Mouse (Mus musculus) spleen, postnatal 0 days (tissue): ENCODE measurements around the gene Arih2. TPM values are rescaled to one million over a fixed set of nuclear protein-coding genes. Genes with fewer than 3 reads are reported as not detected.

Experiments
- microRNA counts: library from miRNA; unstranded; fragments of <30 nt; microRNA quantifications from one replicate; lab custom pipeline; 2015
- polyA plus RNA-seq: library from polyadenylated mRNA; unstranded; fragments of >200 nt; fragmentation: Nextera tagmentation; extraction: Ambion mirVana; gene quantifications from 2 replicates; pipeline ENCODE4 v1.2.1, GENCODE M21; 2015

Arih2 gene
- polyA plus RNA-seq = 29.6 and 33.5 TPM in 2 replicates

GRCm38 (mm10) chr9:108648611-108649560, at the start of gene Arih2:
Gene Arih2, minus strand, starts transcription at chr9:108649386.

GRCm38 (mm10) chr9:108689106-108689505, 39.9 kb upstream of the Arih2 start, which contains the start of gene Prkar2a:
Gene Prkar2a, plus strand, starts transcription at chr9:108689314.

DNA sequence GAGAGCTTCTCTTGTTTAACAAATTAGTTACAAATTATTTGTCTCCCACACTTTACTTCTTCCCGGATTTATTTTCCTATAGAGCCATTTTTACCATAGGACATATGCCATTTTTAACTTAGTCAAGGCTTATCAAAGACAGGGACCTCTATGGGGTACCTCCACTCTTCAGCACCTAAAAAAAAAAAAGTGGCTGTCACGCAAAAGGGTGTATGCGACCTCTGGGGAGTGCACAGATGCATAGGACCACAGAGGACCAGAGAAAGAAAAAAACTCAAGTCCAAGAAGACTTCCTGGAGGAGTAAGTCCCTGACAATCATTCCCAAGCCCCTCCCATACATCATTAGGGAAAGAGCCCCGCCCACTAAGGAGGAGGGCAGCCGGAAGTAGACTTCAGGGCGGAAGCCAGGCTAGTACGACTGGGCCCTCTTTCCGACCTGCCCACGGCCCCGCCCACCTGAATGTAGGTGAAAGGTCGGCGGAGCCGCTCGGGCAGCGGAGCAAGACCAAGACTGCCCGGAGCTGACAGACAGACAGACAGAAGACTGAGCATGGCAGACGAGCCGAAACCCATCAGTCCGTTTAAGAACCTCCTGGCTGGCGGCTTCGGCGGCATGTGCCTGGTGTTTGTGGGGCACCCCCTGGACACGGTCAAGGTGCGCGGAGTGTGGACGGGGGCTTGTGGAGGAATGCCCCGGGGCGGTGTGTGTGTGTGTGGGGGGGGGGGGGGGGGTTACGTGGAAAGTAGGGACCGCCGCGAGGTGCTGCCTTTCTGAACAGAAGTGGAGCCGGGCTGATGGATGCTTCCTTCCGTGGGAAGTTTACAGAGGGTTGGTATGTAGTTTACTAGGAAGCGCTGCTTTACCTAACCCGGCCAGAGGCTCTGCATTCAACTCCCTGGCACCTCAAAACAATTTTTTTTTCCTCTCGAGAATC, 12.8 kb upstream of the Arih2 start, which contains the start of gene Slc25a20:
TSS of gene Slc25a20 (plus strand) at position 412 of the 936 bp plus-strand sequence.

GRCm38 (mm10) chr9:108596998-108597764, 52.0 kb downstream of the Arih2 start, which contains the start of gene P4htm:
Gene P4htm, minus strand, starts transcription at chr9:108597667.

GRCm38 (mm10) chr9:108578545-108579343, 70.4 kb downstream of the Arih2 start, which contains the start of gene Wdr6:
Gene Wdr6, minus strand, starts transcription at chr9:108578739.

GRCm38 (mm10) chr9:108569381-108570206, 79.6 kb downstream of the Arih2 start, which contains the start of gene Dalrd3:
Gene Dalrd3, plus strand, starts transcription at chr9:108569886.

GRCm38 (mm10) chr9:108566815-108567776, 82.1 kb downstream of the Arih2 start, which contains the start of gene Ndufaf3:
Gene Ndufaf3, minus strand, starts transcription at chr9:108567434.

DNA sequence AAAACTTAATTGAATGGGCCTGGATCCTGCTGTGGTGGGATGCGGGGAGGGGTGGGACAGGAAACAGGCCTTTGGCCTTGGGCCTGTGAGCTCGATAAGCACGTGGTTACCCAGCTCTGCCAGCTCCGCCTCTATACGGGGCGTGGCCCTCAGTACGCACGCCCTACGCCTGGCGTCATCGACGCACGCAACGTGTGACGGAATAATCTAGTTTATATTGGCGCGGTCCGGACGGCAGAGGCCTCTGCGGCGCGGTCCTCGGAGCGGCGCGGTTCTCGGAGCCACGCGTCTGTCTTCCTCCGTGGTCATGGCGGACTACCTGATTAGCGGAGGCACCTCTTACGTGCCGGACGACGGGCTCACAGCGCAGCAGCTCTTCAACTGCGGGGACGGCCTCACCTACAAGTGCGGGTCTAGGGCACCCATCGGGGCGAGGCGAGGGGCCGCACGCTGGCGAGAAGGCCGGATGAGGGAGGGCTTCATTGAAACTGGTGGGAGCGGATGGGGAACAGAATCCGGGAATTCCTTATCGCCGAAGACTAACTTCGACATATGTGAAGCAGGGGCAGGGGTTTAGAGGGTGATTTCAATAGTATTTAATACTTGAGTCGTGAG, 88.9 kb downstream of the Arih2 start, which contains the start of gene Impdh2:
TSS of gene Impdh2 (plus strand) at position 60 of the 615 bp plus-strand sequence.

MicroRNAs encoded within 50 kb of the gene (microRNA counts, 519-probe panel; counts per million panel counts)
- 7,075 counts per million, percentile 66 among the panel's probes with 10 or more counts for microRNA mmu-miR-191 (lab: Ali Mortazavi, UCI)
- microRNA mmu-miR-425 (lab: Ali Mortazavi, UCI) = 6,148 counts per million, percentile 51 among the panel's probes with 10 or more counts

Other genes starting within 250 kb of the Arih2 start
- 0.32 and 0.34 TPM in 2 replicates for gene Ccdc36, start 220.9 kb downstream of the Arih2 start, polyA plus RNA-seq
- gene BC048562, start 212.9 kb downstream of the Arih2 start, polyA plus RNA-seq = not detected in 2 replicates
- 20.1 and 25.2 TPM in 2 replicates for gene Ccdc71, start 188.9 kb downstream of the Arih2 start, polyA plus RNA-seq
- 16.0 and 20.4 TPM in 2 replicates for gene Klhdc8b, start 187.8 kb downstream of the Arih2 start, polyA plus RNA-seq
- 8.5 and 13.8 TPM in 2 replicates for gene Lamb2, start 169.7 kb downstream of the Arih2 start, polyA plus RNA-seq
- gene Usp19, start 158.8 kb downstream of the Arih2 start, polyA plus RNA-seq = 26.9 and 32.9 TPM in 2 replicates
- 66.4 and 70.2 TPM in 2 replicates for gene Qars, start 141.7 kb downstream of the Arih2 start, polyA plus RNA-seq
- 44.9 and 46.3 TPM in 2 replicates for gene Qrich1, start 132.6 kb downstream of the Arih2 start, polyA plus RNA-seq
- gene Impdh2, start 89.1 kb downstream of the Arih2 start, polyA plus RNA-seq = 133 and 142 TPM in 2 replicates
- 35.2 and 36.8 TPM in 2 replicates for gene Ndufaf3, start 82.0 kb downstream of the Arih2 start, polyA plus RNA-seq
- 41.3 and 48.5 TPM in 2 replicates for gene Dalrd3, start 79.5 kb downstream of the Arih2 start, polyA plus RNA-seq
- gene Wdr6, start 70.6 kb downstream of the Arih2 start, polyA plus RNA-seq = 14.2 and 15.7 TPM in 2 replicates
- gene P4htm, start 51.7 kb downstream of the Arih2 start, polyA plus RNA-seq = 1.7 and 2.4 TPM in 2 replicates
- gene Slc25a20, start 12.7 kb upstream of the Arih2 start, polyA plus RNA-seq = 30.9 and 34.3 TPM in 2 replicates
- 5.9 and 8.6 TPM in 2 replicates for gene Prkar2a, start 39.9 kb upstream of the Arih2 start, polyA plus RNA-seq
- gene Ip6k2, start 134.4 kb upstream of the Arih2 start, polyA plus RNA-seq = 16.3 and 19.8 TPM in 2 replicates
- 7.3 and 7.6 TPM in 2 replicates for gene Nckipsd, start 159.0 kb upstream of the Arih2 start, polyA plus RNA-seq
- gene Celsr3, start 176.9 kb upstream of the Arih2 start, polyA plus RNA-seq = 0.73 and 1.3 TPM in 2 replicates
- gene Slc26a6, start 203.9 kb upstream of the Arih2 start, polyA plus RNA-seq = 1.9 and 4.6 TPM in 2 replicates